Mouse (Mus musculus) gonadal fat pad, adult 2 months (tissue): Measurements from ENCODE around the gene Tmem131l. TPM values are rescaled to one million over a fixed set of nuclear protein-coding genes. Genes with fewer than 3 reads are reported as not detected.

Experiments
- DNase-seq: peaks from one replicate; pipeline ENCODE4 v3.0.0-alpha.2; 2012; ENCODE audit warnings: low read depth
- polyA plus RNA-seq: library from polyadenylated mRNA; depleted of rRNA; stranded (reverse); fragments of >200 nt; gene quantifications from 2 replicates; pipeline ENCODE4 v1.2.3, GENCODE M21; 2012

Tmem131l gene
- polyA plus RNA-seq, 1 experiment: 18.8 TPM

DNA sequence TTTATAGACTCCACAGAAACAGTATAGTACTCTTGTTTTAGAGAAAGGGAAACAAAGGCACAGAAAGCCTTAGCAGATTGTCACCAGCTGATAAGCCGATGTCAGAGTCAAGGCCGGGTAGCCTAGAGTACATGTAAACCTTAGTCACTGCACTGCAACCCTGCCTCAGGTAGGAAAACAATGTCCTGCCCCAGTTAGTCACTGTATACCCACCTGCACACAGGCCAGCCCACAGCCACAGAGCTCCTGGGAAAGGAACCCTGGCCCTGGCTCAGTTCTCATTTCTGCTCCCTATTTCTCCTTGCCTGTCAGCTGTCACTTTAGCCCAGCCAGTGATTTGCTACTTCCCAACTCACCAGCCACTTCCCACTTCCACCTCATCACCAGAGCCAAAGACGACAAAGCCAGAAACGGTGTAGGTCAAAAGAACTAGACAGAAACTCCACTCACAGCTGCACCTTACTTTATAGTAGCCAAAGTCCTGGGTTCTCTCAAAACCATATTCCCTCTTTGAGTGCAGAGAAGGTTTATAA is 24.4 kb downstream of the Tmem131l start:
- DNase-seq: no peak

DNA sequence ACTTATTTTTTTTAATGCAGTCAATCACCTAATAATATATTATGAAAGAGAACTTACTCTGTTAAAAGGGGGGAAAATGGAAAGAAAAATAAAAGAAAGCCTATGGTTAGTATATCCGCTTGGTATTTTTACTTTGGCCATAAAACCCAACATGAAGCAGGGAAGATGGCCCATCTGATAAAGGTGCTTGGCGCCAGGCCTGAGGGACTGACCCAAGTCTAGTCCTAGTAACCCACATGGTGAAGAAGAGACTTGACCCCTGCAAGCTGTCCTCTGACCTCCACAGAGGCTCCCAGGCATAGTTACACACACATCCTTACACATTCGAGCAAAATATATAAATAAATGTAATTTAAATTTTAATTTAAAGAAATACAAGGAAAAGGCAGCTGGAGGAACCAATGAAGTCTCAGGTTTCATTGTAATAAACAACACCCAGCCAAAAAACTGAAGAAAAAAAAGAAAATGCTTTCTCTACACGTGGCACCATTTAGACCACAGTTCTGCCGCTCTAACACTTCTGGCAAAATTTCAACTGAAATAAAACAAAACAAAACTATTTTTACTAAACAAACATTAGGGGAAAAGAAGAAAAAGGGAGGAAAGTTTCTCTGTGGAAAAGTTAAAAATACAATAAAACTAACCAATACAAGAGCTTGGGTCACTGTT is 28.8 kb downstream of the Tmem131l start:
- no peak for DNase-seq

DNA sequence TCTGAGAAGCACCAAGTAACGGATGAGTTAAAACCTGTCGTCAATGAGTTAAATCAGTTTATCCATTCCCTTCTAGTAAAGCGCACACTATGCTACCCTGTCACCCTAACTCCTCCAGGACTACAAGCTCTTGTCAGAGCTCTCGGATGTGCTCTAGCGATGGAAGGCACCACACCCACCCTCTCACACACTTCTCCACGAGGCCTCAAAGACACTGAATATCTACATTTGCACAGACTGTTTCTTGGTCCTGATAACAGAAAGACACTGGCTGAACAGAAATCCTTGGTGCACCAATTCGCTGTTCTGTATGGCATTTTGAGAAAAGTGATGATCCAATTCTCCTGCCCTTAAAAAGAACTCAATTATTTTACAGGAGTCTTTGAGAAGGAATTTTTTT is 34.0 kb downstream of the Tmem131l start:
- no peak for DNase-seq

DNA sequence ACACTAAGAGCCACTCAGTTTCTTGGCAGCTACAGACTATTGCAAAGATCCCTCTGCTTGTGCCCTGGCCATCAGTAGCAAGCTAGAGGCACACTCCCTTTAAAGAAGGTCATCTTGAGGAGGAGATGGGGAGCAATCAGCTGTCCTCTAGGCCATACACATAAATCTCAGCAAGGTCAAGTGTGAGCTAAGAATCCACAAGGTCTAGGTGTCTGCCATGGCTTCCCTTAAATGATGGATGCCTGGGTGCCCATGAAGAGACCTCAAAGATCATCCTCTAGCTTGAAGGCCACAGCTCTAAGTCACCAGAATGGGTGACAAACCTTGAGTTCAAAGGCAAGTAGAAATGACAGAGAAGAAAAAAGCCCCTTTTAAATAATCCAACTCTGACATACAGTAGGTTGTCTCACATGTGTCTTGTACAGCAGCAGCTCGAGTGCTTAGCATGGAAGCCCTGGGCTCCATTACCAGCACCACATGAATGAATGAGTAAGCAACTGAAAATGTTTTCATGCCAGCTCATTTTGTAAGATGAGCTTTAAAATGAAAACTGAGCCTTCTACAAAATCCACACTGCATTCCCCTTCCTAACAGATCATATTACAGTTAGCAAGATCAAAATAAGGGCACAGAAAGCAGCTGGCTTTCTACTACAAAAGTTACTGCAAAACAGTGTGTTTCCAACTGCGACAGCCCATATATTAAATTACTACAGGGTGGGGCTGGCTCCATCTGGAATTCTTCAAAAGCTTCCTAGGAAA is 35.5 kb downstream of the Tmem131l start:
- DNase-seq: no peak

DNA sequence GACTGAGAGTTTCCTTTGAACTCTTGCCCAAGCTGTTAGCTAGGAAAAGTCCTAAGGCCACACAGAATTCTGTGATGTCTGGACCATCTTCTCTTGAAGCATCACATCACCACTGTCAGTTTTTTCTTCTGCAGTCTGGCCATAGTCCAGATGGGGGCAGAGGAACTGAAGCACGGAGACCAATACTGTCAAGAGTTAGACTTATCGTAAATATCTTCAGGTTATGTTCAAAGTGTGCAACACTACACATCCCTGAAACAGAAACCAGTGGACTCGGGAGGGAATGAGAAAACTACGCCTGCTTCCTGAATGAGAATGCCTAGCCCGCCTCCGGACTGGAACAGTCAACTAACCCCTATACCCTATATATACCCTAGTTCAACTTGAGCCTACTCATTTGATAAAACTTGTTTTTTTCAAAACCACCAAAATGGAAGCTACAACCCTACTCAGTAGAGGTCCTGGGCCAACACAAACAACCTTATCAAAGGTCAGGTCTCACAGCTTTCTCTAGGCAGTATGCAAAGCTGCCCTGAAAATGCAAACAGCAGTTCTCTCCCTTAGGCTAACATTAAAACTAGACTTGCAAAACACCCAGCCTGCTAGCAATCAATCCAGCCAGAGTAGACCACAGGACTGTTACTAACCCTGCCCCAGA is 37.4 kb downstream of the Tmem131l start:
- DNase-seq: no peak

DNA sequence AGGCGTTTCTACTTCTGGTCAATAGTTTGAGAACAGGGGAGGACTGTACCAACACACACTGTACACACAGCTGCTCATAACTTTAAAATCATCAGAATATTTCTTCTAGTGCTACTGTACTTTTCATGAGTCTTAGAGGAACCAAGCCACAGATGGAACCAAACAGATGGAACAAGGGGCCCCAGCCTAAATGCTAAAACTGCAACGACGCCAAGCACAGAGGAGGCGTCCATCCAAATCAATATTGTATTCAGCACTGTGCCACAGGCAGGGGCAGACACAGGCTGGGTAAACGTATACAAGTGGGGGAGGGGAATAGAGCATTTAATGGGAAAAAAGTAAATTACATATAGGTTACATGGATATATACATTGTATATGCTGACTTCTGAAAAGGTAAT is 42.4 kb downstream of the Tmem131l start:
- DNase-seq: no peak

DNA sequence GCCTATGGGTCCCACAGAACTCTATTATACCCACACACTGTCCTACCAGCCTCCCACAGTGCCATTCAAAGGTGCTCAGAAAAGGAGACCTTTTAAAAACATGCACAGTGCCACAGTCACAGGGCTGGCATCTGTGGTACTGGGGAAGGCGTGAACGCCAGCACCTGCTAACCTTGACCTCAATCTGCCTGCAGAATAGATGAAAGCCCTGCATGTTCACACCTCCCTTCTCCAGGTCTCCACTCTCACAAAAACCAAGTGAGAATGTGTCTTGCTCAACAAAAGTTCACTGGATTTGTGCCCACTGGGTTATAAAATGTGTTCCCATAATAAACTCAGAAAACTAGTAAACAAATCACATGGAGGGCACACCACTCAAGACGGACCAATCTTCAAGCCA is 42.9 kb downstream of the Tmem131l start:
- DNase-seq: no peak

DNA sequence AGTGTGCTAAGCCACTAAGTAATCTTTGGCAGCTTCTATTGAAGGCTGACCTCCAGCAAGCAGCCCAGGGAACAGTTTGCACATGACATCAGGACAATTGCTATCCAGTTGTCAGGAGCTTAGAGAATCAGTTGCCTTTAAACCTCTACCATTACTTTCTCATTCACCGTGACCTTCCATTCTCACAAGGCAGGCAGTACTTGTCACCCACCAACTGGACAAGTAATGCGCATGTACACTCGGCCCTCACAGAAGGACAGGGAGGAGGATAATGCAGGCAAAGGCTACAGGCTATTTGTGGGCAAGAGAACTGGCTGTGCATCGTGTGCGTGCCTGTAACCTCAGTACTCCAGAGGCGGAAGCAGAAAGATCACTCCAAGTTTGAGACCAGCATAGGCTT is 43.9 kb downstream of the Tmem131l start:
- DNase-seq: no peak

DNA sequence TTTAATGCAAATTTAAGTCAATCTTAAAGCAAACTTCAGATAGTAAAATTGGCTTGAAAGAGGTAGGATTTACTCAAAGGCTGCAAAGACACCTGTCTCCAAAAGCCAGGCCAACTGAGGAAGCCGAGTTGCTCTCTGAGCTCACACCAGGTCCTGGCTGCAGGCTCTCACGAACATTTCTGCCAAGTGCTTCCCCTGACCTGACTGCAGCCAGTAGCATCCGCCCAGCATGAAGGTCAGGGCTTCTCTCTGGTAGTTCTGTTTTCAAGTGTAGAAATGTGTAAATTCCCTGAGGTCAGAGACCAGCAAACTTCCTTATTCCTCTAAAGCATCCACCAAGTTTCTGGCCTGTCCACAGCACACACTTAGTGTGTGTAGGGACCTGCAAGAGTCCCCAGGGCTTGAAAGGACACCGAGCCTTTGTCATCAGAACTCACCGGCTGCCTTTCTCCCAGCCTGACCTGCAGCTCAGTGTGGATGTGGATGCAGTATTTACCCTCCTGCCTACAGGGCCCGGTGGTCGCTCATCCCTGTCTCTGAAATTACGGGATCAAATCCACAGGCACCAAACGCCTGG is 44.6 kb downstream of the Tmem131l start:
- no peak for DNase-seq

DNA sequence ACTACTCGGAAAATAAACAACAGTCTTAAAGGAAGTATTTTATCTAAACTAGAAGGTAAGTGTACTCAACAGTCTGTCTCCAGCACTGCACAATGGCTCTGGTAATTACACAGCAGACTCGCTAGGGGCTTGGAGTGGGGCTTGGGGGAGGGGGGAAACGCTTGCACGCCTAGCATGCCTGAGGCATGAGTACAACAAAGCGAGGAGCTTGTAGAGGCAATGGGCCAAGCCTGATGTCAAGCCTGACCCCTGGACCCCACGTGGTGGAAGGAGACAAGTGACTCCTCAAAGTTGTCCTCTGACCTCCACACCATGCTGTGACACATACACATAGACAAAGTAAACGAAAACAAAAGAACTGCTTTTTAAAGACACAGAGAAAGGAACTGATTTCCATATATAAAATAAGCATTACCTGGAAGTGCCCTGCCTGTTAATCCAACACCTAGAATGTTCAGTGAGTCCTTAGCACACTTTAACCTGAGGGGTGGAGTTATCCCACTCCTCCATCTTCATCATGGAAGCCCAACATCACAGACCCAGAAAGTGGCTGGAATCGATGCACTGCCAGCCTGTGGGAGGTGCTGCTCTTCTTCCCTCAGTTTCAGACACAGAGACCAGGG is 45.6 kb downstream of the Tmem131l start:
- no peak for DNase-seq

DNA sequence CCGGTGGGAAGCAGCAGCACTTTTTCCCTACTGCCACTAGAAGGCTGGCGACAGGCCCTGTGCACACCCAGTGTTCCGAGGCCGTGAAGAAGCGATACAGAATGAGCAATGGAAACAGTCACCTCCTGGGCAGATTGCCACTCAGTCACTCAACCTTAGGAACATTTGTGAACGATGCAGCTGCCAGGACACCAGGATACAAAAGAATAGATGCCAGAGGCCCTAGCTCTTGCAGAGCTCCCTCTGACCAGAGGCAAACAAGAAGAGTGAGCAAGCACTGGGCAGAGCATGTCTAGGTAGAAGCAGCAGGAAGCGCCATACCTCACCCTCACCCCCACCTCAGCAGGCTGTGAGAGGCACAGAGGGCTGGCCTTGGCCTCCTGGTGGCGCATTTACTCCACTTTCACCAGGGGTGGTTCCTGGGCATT is 46.9 kb downstream of the Tmem131l start:
- peak; percentile 37 for DNase-seq

DNA sequence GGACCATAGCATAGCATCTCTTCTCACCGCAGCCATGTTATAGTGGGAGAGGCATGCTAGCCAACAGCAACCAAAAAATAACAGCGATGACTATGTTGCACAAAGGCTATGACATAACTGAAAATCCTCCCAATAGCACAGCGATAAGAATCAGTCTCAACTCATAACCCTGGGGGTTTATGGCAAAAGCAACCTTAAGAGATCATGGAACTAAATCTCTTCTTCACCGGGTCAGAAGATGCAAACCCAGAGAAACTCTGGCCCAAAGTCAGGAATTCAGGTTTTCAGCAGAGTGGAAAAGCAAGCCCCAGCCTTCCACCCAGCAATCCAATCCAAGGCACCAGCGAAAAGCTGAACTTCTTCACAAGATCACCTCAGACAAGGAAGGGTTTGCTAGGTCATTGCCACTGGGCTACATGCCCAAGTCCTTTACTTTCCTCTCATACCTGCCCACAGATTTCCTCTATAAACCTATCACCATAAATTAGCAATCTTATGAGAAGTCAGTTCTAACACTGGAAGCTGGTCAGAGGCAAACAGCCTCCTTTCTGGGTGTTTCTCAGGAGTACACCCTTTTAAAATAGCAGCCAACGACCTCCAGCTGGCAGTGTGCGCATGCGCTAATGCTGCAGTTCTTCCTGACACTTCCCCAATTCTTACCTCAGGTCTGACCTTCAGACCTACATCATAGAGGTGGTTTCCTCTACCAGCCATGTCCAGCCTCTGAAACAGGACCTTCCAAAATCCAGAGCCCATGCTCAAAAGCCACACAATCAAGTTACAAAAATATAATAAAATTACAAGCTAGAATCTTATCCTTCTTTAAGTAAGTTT is 48.1 kb downstream of the Tmem131l start:
- peak; percentile 60 for DNase-seq

DNA sequence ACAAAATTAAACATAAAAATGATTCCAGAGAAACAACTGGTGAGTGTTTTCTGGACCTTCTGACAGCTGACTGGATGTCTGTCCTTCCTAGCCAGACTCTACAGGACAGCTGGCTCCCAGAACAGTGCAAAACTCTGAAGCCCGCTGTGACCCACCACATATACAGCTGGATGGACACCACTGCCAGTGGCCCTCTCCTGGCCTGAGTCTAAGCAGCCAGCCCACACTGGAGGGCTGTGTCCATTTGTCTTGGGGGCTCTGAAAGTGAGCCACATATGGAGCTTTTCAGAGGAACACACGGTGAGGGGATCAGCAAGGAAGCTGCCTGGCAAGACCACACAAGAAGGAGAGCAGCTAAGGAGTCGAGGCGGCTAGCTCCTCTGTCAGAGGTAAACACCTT is 51.8 kb downstream of the Tmem131l start:
- DNase-seq: no peak

DNA sequence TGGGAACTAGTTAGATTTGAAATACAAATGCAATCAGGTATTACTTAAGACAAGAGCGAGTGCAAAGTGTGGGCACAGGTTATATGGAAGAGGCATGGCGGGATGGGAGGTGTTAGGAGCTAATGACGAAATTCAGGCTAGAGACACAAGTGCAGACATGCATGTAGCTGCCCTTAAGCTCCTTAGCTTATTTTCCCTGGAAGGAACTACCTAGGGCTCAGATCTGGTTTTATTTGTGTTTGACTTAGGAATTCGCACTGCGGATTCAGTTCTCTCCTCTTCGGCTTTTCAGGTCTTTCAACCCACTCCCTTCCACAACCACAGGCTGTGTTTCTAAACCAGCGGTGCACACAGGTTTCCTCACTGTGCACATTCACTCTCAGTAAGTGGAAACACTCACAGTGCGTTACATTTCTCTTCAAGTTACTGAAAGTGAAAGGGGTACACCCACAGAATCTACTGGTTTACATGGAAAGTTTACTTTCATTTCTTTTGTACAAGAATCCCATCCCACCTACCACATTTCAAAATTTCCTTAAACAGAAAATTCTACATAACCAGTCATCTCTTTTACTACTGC is 52.4 kb downstream of the Tmem131l start:
- peak; percentile 70 for DNase-seq

DNA sequence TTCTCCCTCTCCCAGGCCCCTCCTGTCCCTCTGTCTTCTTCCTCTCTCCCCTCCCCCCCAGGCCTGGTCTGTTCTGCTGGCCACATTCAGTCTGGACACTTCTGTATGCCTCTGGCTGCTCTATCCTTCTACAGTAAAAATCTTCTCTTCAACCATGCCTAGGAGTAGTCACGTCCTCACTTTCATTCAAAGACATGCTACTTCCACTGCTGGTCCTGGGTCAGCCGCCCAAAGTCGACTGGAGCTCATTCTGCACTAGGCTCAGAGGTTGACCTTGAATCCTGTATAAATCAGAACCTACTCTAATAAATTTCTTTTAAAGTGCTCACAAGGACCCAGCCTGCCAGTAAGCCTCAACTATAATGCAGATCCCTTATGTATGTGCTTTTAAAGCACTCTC is 53.2 kb downstream of the Tmem131l start:
- no peak for DNase-seq

DNA sequence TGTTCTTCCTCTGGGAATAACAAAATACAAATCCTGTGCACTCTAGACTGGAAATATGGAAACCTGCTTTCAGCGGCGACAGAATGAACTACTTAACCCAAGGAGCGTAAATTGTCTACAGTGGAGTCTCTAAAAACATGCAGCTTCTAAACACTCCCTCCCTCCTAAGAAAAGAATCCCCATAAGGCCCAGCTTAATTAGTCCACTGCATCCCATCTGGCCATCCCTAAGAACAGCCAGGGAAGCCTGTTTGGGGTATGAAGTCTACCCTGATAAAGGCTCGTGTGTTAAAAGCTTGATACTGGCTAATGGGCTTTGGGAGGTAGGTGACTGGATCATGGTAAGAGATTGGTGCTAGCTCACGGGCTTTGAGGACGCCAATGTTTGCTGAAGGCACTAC is 54.5 kb downstream of the Tmem131l start:
- no peak for DNase-seq

DNA sequence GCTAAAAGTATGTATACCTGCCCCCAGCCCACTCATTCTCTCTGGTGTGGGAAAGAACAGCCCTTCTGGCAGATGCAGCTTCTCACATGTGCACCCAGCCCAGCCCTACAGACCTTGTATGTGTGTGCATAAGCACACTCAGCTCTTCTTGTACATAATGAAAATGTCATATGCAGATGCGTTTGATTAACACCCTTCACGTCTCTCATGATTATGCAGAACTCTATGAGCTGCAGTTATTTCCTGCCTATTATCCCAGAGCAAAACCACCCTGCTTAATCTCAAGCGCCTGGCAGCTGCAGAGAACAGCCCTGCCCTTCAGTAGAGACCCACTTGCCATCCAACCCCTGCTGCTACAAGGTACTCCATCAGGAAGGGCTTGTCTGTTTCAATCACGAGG is 55.6 kb downstream of the Tmem131l start:
- DNase-seq: no peak

DNA sequence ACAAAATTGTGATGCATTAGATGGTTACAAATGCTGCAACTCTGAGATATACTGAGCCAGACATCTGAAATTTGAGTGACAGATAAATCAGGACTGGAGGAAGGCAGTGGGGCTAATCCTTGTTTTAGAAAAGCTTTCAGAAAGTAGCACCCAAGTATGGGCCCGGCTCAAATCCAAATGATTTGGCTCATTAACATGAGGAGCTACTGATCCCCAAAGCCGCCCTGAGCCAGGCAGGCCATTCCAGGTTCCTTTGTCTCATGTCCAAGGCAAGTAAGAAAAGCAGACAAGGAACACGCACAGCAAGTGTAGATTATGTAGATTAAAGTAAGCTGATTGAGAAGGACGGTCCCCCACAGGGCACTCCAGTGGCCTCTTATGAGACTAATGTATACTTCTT is 57.2 kb downstream of the Tmem131l start:
- DNase-seq: no peak

DNA sequence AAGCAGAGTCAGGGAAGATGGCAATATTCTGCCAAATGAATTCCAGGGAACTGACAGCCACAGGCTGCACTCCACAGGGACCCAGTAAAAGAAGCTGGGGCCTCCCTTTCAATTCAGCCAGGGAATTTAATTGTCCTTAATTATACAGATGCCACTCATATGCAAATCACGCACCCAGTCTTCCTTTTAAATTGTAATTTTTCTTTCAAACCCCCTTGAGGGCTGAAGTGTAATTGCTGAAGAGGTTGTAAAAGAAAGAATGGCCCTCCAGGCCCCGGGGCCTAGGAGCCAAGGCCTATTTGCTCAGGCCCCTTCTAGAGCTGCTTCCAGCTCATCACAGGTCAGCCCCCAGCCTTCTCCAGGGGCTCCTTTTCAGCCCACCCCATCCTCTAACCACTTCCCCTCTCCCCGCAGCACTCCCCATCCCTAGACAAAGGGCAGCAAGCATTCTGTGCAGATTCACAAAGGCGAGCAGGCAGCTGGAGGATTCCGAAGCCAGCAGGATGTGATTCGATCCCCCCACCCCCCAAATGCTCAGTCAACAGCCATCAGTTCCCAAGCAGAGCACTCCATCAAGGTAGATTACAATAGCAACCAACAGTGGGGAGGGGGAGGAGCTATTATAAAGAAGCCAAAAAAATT is 59.6 kb downstream of the Tmem131l start:
- DNase-seq: no peak
